ENCODE assay signal across 28 mouse cellular contexts in the genomic region with DNA sequence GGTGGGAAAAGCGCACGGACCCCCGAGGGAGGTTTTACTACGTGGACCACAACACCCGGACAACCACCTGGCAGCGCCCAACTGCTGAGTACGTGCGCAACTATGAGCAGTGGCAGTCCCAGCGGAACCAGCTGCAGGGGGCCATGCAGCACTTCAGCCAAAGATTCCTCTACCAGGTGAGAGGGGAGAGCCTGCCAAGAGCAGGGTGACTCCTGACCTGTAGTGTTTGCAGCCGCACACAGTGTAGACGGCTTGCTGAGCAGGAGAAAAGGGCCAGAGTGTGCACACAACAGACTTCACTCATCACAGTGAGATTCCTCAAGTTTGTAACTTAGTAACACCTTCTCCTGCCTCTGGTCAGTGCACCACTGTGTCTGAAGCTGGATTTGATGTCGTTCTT. TPM values are rescaled to one million over a fixed set of nuclear protein-coding genes. Genes with fewer than 3 reads are reported as not detected.
DNase-seq lines count a peak whose midpoint lies in the region; ATAC-seq and TF ChIP-seq lines count a peak whose summit lies in the region.
"Had no signal": no experiment of that assay in that cellular context is flagged by ENCODE, and none has a peak within 500 bp of the region (broad histone marks: within the 10 kb centered on the region; RNA-seq: fewer than 3 reads in every experiment).

No protein-coding gene starts in this region.

- H3K4me1 ChIP-seq in heart, embryonic 10.5 days, result peaks cover 35% of the 10 kb centered on the region
- peaks cover 3% of the 10 kb centered on the region for H3K4me1 ChIP-seq in lung, embryonic 14.5 days (ENCODE audit: insufficient read depth)
- H3K4me1 ChIP-seq in embryonic facial prominence, embryonic 14.5 days (ENCODE audit: control insufficient read depth, insufficient read depth, low read length), result peaks cover 24% of the 10 kb centered on the region
- peaks cover 17% of the 10 kb centered on the region for H3K4me1 ChIP-seq in limb, embryonic 14.5 days (ENCODE audit: control insufficient read depth, insufficient read depth, low read length)
- H3K4me1 ChIP-seq: liver, embryonic 15.5 days had no signal

- TF ChIP-seq CTCF in lung, embryonic 14.5 days (IDR thresholded peaks at IDR 0.05; ENCODE audit: low read depth), result no peak

- no peak for TF ChIP-seq POLR2A in limb, embryonic 14.5 days (IDR thresholded peaks at IDR 0.05; ENCODE audit: borderline replicate concordance, extremely low read depth, insufficient read depth, insufficient read length)

- H3K27me3 ChIP-seq in heart, embryonic 10.5 days (ENCODE audit: insufficient read depth, poor library complexity, severe bottlenecking), result no peaks in the 10 kb centered on the region
- H3K27me3 ChIP-seq in lung, embryonic 14.5 days (ENCODE audit: insufficient read depth, low read length), result no peaks in the 10 kb centered on the region
- no peaks in the 10 kb centered on the region for H3K27me3 ChIP-seq in embryonic facial prominence, embryonic 14.5 days (replicated peaks; ENCODE audit: control insufficient read depth, insufficient read depth, low read length)
- H3K27me3 ChIP-seq in limb, embryonic 14.5 days (ENCODE audit: control insufficient read depth, insufficient read depth, low read length), result no peaks in the 10 kb centered on the region
- H3K27me3 ChIP-seq: embryonic facial prominence, embryonic 12.5 days; heart, embryonic 15.5 days; kidney, embryonic 15.5 days; liver, embryonic 15.5 days had no signal

- WGBS in heart, embryonic 10.5 days, result 82% methylated on average over 12 of the region's 12 CpGs
- WGBS in lung, embryonic 14.5 days, result 67% methylated on average over 12 of the region's 12 CpGs
- 86% methylated on average over 12 of the region's 12 CpGs for WGBS in embryonic facial prominence, embryonic 14.5 days
- 74% methylated on average over 12 of the region's 12 CpGs for WGBS in limb, embryonic 14.5 days

- H3K9me3 ChIP-seq in heart, embryonic 10.5 days, result no peaks in the 10 kb centered on the region
- no peaks in the 10 kb centered on the region for H3K9me3 ChIP-seq in lung, embryonic 14.5 days (ENCODE audit: low read depth, low read length)
- no peaks in the 10 kb centered on the region for H3K9me3 ChIP-seq in embryonic facial prominence, embryonic 14.5 days (ENCODE audit: control insufficient read depth, low read length)
- no peaks in the 10 kb centered on the region for H3K9me3 ChIP-seq in limb, embryonic 14.5 days (ENCODE audit: control insufficient read depth, low read length)
- H3K9me3 ChIP-seq: embryonic facial prominence, embryonic 12.5 days; G1E; heart, embryonic 15.5 days; kidney, embryonic 15.5 days; liver, embryonic 15.5 days had no signal

- H3K4me3 ChIP-seq in heart, embryonic 10.5 days, result no peak overlapping the region
- H3K4me3 ChIP-seq in lung, embryonic 14.5 days (ENCODE audit: low read depth, low read length), result no peak overlapping the region
- H3K4me3 ChIP-seq in embryonic facial prominence, embryonic 14.5 days (ENCODE audit: low read depth, low read length), result no peak overlapping the region
- H3K4me3 ChIP-seq in limb, embryonic 14.5 days (replicated peaks; ENCODE audit: low read length), result no peak overlapping the region
- H3K4me3 ChIP-seq: embryonic facial prominence, embryonic 12.5 days; erythroblast, embryonic 14.5 days; gastrocnemius, adult 2 months; heart, adult 2 months; heart, embryonic 15.5 days; kidney, embryonic 15.5 days; liver, embryonic 15.5 days had no signal

- intact Hi-C loops in heart, postnatal 25 days (cut with DNase I), result no loop called here

- peaks cover 3% of the 10 kb centered on the region; the same call in 1 of the 2 replicates for H3K36me3 ChIP-seq in heart, embryonic 10.5 days
- no peaks in the 10 kb centered on the region for H3K36me3 ChIP-seq in lung, embryonic 14.5 days (ENCODE audit: insufficient read depth)
- H3K36me3 ChIP-seq in embryonic facial prominence, embryonic 14.5 days (ENCODE audit: control insufficient read depth, insufficient read depth, low read length), result peaks cover 3% of the 10 kb centered on the region; the same call in 1 of the 2 replicates
- peaks cover 18% of the 10 kb centered on the region for H3K36me3 ChIP-seq in limb, embryonic 14.5 days (ENCODE audit: control insufficient read depth, insufficient read depth, low read length)
- H3K36me3 ChIP-seq: heart, embryonic 15.5 days had no signal

- ATAC-seq in lung, embryonic 14.5 days (ENCODE audit: insufficient read depth), result peak; percentile 34; the same call in 1 of the 2 replicates
- no peak for ATAC-seq in embryonic facial prominence, embryonic 14.5 days (ENCODE audit: low read depth)
- no peak for ATAC-seq in limb, embryonic 14.5 days (ENCODE audit: low FRiP score, low read depth)
- ATAC-seq: forebrain, embryonic 16.5 days; hindbrain, embryonic 16.5 days had no signal

- H3K27ac ChIP-seq in heart, embryonic 10.5 days, result 0 out of 2 replicates have a peak overlapping the region, but pooled peaks have one; percentile 0
- H3K27ac ChIP-seq in lung, embryonic 14.5 days (ENCODE audit: low read depth), result no peak overlapping the region; the same call in 1 of the 2 replicates
- H3K27ac ChIP-seq in embryonic facial prominence, embryonic 14.5 days (replicated peaks; ENCODE audit: low read depth, low read length), result peak overlapping the region; percentile 70
- H3K27ac ChIP-seq in limb, embryonic 14.5 days (replicated peaks; ENCODE audit: low read depth, low read length), result peak overlapping the region; percentile 65
- H3K27ac ChIP-seq: embryonic facial prominence, embryonic 12.5 days; heart, adult 2 months; heart, embryonic 15.5 days; kidney, embryonic 15.5 days; liver, embryonic 15.5 days; macrophage had no signal

- no peak for DNase-seq in heart, embryonic 10.5 days (ENCODE audit: low spot score)
- DNase-seq in heart, postnatal 25 days (ENCODE audit: low spot score), result no peak
- DNase-seq in lung, embryonic 14.5 days, result peak; percentile 58
- no peak for DNase-seq in lung, postnatal 36 days
- DNase-seq in embryonic facial prominence, embryonic 14.5 days (ENCODE audit: low spot score), result no peak
- DNase-seq in limb, embryonic 14.5 days (ENCODE audit: low spot score), result no peak
- DNase-seq in T-cell, adult 2 months (ENCODE audit: low spot score), result no peak
- DNase-seq: adrenal gland, postnatal 14 days; cerebellum, adult 11 months; cerebellum, adult 9-10 months; cerebellum, postnatal 36 days; gastrocnemius, adult 2 months; heart, adult 2 months; kidney, adult 18-20 months; kidney, postnatal 25 days; midbrain, embryonic 14.5 days; right cerebral cortex, adult 18-20 months; spleen, adult 18-20 months; thymus, postnatal 14 days had no signal

- H3K4me2 ChIP-seq in lung, embryonic 14.5 days, result no peak overlapping the region
- no peak overlapping the region for H3K4me2 ChIP-seq in embryonic facial prominence, embryonic 14.5 days (ENCODE audit: low read depth, low read length)
- H3K4me2 ChIP-seq in limb, embryonic 14.5 days (replicated peaks; ENCODE audit: low read depth, low read length, severe bottlenecking), result no peak overlapping the region
- H3K4me2 ChIP-seq: embryonic facial prominence, embryonic 12.5 days; heart, embryonic 15.5 days; kidney, embryonic 15.5 days; liver, embryonic 15.5 days had no signal

- H3K9ac ChIP-seq in lung, embryonic 14.5 days, result no peak overlapping the region
- no peak overlapping the region for H3K9ac ChIP-seq in embryonic facial prominence, embryonic 14.5 days (ENCODE audit: low read depth, low read length)
- no peak overlapping the region for H3K9ac ChIP-seq in limb, embryonic 14.5 days (ENCODE audit: low read depth, low read length, severe bottlenecking)
- H3K9ac ChIP-seq: embryonic facial prominence, embryonic 12.5 days; heart, embryonic 15.5 days; kidney, embryonic 15.5 days; liver, embryonic 15.5 days had no signal

RNA-seq across cellular contexts. Expression of gene Psmd7, which starts 47.6 kb away (rescaled TPM):
- polyA plus RNA-seq in heart, embryonic 10.5 days (2016; fragmentation: Nextera tagmentation; extraction: Ambion mirVana), result 248 and 324 TPM in 2 replicates
- 10 to 100 TPM; 80.4 to 89.9 TPM for total RNA-seq in heart, postnatal 25 days (2021)
- 260 and 269 TPM in 2 replicates for polyA plus RNA-seq in lung, embryonic 14.5 days (2014; fragmentation: Nextera tagmentation; extraction: Ambion mirVana)
- 252 and 269 TPM in 2 replicates for polyA plus RNA-seq in embryonic facial prominence, embryonic 14.5 days (2014; fragmentation: Nextera tagmentation; extraction: Ambion mirVana)
- 119 and 152 TPM in 2 replicates for polyA plus RNA-seq in limb, embryonic 14.5 days (2012; rRNA removed)
- 281 and 303 TPM in 2 replicates for polyA plus RNA-seq in limb, embryonic 14.5 days (2014; fragmentation: Nextera tagmentation; extraction: Ambion mirVana)
